Mouse (Mus musculus): Measurements from ENCODE around the gene Ssb.

The Ssb gene

GRCm38 (mm10) chr2:69861485-69862091 is at the start of gene Ssb:
Ssb (plus strand) TSS chr2:69861562.
- DNase-seq = peak; percentile 94

- DNase-seq = no peak
Measured at GRCm38 (mm10) chr2:69816575-69816974, 44.8 kb upstream of the Ssb start.

GRCm38 (mm10) chr2:69818350-69819085 is 42.8 kb upstream of the Ssb start:
- DNase-seq = no peak

GRCm38 (mm10) chr2:69820201-69820600 is 41.2 kb upstream of the Ssb start:
- no peak for DNase-seq

- DNase-seq = no peak
Measured at GRCm38 (mm10) chr2:69821711-69822110, 39.7 kb upstream of the Ssb start, which contains the start of gene Klhl23. Klhl23 (plus strand) TSS chr2:69821944.

- no peak for DNase-seq
Measured at GRCm38 (mm10) chr2:69822361-69823128, 38.8 kb upstream of the Ssb start.

GRCm38 (mm10) chr2:69823129-69823677 is 38.2 kb upstream of the Ssb start:
- DNase-seq = no peak

GRCm38 (mm10) chr2:69825898-69826297 is 35.5 kb upstream of the Ssb start:
- DNase-seq = no peak

GRCm38 (mm10) chr2:69826380-69826779 is 35.0 kb upstream of the Ssb start:
- DNase-seq = no peak

- DNase-seq = no peak
Measured at GRCm38 (mm10) chr2:69828031-69828430, 33.3 kb upstream of the Ssb start.

- DNase-seq = no peak
Measured at GRCm38 (mm10) chr2:69829680-69830079, 31.7 kb upstream of the Ssb start.

- no peak for DNase-seq
Measured at GRCm38 (mm10) chr2:69830116-69830515, 31.2 kb upstream of the Ssb start.

- DNase-seq = no peak
Measured at GRCm38 (mm10) chr2:69837244-69837967, 24.0 kb upstream of the Ssb start.

- DNase-seq = no peak
Measured at GRCm38 (mm10) chr2:69837996-69838395, 23.4 kb upstream of the Ssb start.

- no peak for DNase-seq
Measured at GRCm38 (mm10) chr2:69838707-69839106, 22.7 kb upstream of the Ssb start.

GRCm38 (mm10) chr2:69840261-69840660 is 21.1 kb upstream of the Ssb start:
- no peak for DNase-seq

- DNase-seq = no peak
Measured at GRCm38 (mm10) chr2:69849215-69849614, 12.1 kb upstream of the Ssb start.

GRCm38 (mm10) chr2:69851427-69852058 is 9.8 kb upstream of the Ssb start:
- no peak for DNase-seq

- DNase-seq = no peak
Measured at GRCm38 (mm10) chr2:69856392-69856791, 5.0 kb upstream of the Ssb start.

- no peak for DNase-seq
Measured at GRCm38 (mm10) chr2:69857882-69858281, 3.5 kb upstream of the Ssb start.

GRCm38 (mm10) chr2:69860972-69861452 is 350 bp upstream of the Ssb start:
- DNase-seq = no peak

GRCm38 (mm10) chr2:69862117-69862657 is 825 bp downstream of the Ssb start:
- no peak for DNase-seq

All from layer of hippocampus, adult 9-11 months (tissue).